Mouse (Mus musculus) splenic B cell, adult 2 months (primary cell): Measurements from ENCODE around the gene Plch1.

Source experiments
- DNase-seq: peaks from one replicate; pipeline ENCODE4 v3.0.0-alpha.2; 2011; ENCODE audit warnings: low read depth, low spot score
- H3K27me3 ChIP-seq: 2 replicates; pipeline ENCODE4 v1.6.1; 2012; ENCODE audit warnings: mild to moderate bottlenecking, low read length, moderate library complexity, mixed read lengths; ENCODE audit not compliant: control insufficient read depth, poor library complexity, insufficient read depth, severe bottlenecking
- H3K36me3 ChIP-seq: 2 replicates; pipeline ENCODE4 v1.6.1; 2012; ENCODE audit warnings: mild to moderate bottlenecking, low read length, moderate library complexity, mixed read lengths; ENCODE audit not compliant: control insufficient read depth, poor library complexity, insufficient read depth, severe bottlenecking

Gene Plch1

DNA sequence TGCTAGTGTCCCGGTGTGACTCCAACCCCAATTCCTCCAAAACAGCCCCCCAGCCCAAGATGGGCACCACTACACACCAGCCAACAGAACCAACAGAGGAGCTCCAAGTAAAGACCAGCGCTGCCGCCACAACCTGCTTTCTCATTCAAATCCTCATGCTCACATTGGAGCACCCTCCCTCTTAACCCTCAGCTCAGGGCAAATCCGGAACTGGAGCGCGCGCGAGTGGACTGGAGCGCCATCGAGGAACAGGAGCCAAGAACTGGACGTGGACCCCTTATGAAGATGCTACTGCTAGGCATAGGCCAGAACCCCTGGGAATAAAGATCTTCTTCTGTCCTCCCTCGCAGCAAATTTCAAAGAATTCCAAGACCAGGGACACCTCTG is at the start of gene Plch1:
Gene Plch1 (minus strand): TSS at position 164 of the 387 bp plus-strand sequence.
- no peaks in the 10 kb centered on the region for H3K36me3 ChIP-seq
- no peak for DNase-seq
- H3K27me3 ChIP-seq, result peaks cover 2% of the 10 kb centered on the region; the same call in 1 of the 2 replicates

DNA sequence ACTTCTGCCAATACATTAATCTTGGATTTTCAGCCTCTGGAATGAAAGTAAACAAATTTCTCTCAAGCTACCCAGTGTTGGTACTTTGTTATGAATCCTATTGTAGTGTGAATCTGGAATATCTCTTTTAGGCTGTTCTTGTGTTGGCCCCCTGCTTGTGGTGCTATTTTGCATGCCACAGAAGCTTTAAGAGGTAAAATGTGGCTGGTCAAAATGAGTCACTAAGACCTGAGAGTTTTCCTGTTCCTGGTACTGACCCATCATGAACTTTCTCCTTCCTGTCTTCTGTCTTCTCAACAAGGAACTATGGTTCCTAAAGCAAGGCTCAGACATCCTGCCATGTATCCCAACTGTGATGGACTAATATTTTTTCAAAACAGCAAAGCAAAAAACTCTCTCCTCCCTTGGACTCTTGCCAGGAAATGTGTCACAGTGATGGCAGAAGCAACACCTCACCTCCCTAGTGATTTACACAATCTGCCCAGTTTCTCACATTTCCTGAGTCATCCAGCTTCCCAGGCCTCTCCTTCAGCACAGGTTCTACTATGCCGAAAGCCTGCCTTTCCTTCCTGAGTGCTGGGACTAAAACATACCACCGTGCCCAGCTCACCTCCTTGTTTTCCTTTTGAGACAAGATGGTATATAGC is 42.1 kb upstream of the Plch1 start:
- no peak for DNase-seq
- H3K36me3 ChIP-seq, result no peaks in the 10 kb centered on the region
- H3K27me3 ChIP-seq, result no peaks in the 10 kb centered on the region; the same call in 1 of the 2 replicates

DNA sequence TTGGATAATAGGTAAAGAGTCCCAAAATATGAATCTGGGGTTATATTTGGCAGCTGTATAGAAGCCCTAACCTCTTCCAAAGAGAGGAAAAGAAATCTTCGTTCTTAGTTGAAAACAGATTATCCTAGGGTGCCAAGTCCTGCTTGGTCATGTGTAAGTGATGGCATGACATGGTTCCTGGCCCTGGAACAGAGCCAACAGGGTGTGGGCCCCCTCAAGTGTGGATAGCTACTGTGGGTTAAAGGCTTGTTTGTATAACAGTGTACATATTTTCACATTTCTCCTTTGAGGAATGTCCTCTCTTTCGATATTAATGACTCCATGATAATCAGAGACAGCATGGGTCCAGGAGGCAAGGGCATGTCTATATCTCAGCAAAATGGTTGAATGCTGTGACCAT is 39.7 kb upstream of the Plch1 start:
- Histone ChIP-seq H3K36me3 (no peaks in the 10 kb centered on the region), H3K27me3 (no peaks in the 10 kb centered on the region; the same call in 1 of the 2 replicates)
- no peak for DNase-seq

DNA sequence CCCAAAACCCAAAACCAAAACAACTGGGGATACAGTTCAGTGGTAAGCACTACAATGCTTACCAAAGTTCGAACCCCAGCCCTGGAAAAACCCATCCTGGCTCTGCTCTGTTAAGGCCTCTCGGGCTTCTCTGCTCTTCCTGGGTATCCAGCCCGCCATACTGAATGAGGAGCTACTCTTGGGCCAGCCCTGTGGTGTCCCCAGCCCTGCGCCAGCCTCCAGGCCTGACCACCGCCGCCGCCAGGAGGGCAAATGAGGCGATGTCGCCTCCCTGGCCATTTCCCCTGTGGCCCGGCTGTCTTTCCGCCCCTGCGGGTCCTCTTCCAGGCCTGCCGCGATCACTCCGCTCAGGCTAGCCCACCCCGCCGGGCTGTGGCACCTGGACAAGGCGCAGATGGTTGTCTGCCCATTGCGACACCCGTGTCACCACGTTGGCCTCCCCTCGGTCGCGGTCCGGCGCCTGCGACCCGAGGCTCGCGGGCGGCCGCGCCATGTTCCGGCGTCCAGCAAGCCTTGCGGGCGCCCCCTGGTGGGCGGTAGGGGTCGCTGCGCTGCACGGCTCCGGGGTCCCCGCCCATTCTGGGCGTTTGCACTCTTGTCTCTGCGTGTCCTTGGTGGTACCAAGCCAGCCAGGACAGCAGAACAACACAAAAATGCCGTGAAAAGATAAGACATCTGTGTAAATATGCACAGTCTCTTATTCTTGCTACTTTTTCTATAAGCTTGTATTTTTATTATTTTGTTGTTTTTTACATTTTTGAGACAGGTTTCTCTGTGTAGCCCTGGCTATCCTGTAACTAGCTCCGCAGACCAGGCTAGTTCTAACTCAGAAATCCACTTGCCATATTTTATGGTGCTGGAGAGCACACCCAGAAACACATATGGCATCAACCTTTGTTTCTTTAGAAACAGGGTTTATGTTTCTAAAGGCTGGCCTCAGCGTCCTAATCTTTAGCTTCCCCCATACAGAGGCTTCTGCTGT is 29.9 kb upstream of the Plch1 start, which contains the start of gene E130311K13Rik:
Gene E130311K13Rik (minus strand): TSS at position 595 of the 982 bp plus-strand sequence.
- H3K27me3 ChIP-seq, result no peaks in the 10 kb centered on the region
- H3K36me3 ChIP-seq, result no peaks in the 10 kb centered on the region
- peak; percentile 88 for DNase-seq

DNA sequence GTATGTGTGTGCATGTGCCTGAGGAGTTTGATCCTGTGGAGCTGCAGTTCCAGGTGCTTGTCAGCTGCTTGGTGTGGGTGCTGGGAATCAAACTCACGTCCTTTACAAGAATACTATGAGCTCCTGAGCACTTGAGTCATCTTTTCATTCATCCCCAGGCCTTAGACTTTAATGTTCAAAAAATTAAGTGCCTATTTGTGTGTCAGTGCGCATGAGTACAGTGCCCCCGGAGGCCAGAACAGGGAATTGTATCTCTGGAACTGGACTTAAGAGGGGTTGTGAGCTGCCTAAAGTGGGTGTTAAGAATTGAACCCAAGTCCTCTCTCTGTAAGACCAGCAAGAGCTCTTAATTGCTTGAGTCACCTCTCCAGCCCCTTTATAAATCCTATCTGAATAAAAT is 20.4 kb upstream of the Plch1 start:
- Histone ChIP-seq H3K27me3 (no peaks in the 10 kb centered on the region), H3K36me3 (no peaks in the 10 kb centered on the region)
- peak; percentile 54 for DNase-seq

DNA sequence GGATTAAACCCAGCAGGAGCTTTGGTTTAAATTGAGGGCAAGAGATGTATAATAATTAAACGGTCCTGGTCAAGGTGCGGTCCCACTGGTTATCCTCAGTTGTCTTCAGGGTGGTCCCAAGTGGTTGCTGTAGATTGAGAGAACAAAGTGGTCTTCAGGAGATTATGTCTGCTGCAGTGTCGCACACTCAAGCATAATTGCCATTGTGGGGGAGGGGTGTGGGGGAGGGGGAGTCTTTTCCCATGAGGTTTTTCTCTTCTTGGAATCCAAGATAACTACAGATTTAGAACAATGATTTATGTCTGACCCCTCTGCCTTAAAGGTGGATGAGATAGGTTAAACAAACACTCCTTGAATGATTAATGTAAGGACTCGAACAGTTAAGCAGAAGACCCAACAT is 11.0 kb upstream of the Plch1 start:
- Histone ChIP-seq H3K36me3 (no peaks in the 10 kb centered on the region), H3K27me3 (no peaks in the 10 kb centered on the region)
- DNase-seq, result no peak

DNA sequence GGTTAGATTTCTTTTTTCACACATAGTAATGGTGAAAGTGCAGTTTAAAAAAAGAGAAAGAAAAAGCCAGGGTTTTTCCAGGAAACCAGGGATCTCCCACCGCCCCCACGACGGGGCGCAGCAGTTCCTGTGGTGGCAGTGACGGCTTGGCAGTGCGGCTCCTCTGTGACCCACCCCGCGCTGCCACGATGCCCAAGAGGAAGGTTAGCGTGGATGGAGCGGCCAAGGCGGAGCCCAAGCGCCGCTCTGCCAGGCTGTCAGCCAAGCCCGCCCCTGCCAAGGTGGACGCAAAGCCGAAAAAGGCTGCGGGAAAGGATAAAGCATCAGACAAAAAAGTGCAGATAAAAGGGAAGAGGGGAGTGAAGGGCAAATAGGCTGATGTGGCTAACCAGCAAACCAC is 6.0 kb upstream of the Plch1 start:
- no peak for DNase-seq
- no peaks in the 10 kb centered on the region for H3K36me3 ChIP-seq
- no peaks in the 10 kb centered on the region for H3K27me3 ChIP-seq

DNA sequence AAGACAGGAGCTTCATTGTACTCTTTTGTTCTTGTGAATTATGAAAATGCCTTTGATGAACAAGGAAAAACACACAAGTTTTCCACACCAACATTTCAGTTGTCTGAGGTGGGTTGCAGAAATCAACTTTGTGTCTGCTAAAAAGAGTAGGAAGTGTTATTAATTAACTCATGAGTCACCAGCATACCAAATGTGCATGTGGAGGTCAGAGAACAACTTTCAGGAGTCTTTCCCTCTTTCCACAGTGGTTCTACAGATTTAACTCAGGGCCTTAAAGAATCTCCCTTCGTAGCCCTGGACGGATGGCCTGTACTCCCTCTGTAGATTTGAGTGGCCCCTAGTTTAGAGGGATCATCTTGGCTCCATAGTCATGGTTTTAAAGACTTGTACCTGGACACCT is 4.9 kb upstream of the Plch1 start:
- H3K36me3 ChIP-seq, result no peaks in the 10 kb centered on the region

DNA sequence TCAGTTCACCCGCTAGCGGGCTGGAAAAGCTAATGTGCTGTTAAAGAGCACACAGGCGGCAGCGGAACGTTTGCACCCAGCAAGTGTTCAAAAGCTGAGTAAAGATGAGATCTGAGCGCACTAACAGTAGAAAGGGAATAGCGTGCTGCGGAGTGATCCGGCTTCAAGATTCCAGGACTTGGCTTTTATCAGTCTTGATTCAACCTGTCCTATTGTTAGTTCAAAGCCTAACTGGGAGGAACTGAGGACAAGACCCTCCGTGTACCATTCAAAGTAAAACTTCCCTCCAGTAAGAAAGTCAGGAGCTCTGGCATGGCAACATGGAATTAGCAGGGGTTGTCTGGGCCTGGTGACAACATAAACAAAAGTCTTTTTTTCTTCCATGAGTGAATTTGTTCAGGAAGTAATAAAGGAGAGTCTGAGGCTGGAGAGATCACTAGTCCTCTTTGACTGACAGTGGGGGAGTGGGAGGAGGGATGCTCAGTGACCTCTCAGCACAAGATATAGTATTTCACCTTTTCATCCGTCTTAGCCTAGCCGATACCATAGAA is 824 bp upstream of the Plch1 start:
- H3K27me3 ChIP-seq, result peaks cover 2% of the 10 kb centered on the region; the same call in 1 of the 2 replicates
- no peaks in the 10 kb centered on the region for H3K36me3 ChIP-seq
- DNase-seq, result no peak

More for the DNA sequence above, 4.9 kb upstream of the Plch1 start:
- DNase-seq, result no peak
- H3K27me3 ChIP-seq, result peaks cover 2% of the 10 kb centered on the region; the same call in 1 of the 2 replicates

DNA sequence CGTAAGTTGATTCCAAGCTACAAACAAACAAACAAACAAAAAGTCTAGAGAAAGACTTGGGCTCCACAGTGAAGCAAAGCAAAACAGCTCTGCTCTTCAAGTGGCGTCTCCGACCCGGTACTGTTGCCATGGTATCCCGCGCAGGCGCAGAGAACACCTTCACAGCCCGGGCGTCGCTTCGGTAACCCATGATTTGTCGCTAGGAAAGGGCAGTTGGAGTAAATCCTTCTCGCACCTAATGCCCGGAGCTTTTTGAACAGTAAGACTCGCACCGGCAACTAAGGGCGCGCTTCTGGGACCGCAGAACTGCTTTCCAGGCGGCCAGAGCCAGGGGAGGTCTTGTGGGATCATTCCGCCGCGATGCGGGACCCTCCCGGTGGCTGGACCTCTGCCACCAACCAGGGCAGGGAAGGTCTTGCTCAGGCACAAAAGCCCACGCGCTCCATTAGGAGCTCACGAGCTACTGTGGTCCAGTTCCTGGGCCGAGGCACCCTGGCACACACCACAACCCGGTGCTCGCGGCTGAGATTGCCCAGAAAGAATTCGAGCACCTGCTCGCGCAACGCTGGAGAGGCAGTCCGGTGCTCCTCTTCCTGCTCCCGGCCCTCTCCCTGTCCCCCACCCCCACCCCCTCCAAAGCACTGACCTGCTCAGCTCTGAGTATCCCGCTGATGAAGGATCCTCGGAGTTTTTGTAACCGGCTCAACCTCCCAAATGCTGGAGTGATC is 527 bp downstream of the Plch1 start:
- Histone ChIP-seq H3K36me3 (no peaks in the 10 kb centered on the region), H3K27me3 (peaks cover 2% of the 10 kb centered on the region; the same call in 1 of the 2 replicates)
- DNase-seq, result peak; percentile 24

DNA sequence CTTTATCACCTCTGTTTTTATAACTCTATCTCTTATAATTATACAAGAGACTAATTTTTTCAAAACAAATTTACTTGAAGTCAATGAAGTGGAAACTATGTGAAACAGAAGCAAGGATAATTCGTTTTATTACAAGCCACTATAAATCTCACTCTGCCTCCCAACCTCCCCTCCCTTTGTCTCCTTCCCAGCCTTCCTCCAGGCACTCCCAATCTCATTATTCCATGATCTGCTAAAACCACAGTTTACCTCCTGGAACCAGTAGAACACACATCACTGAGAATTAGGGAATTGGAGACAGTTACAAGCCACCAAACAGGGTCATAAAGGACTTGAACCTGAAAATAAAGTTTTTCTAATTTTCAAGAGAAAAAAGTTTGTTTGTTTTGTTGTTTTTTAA is 2.1 kb downstream of the Plch1 start:
- DNase-seq, result no peak
- Histone ChIP-seq H3K36me3 (no peaks in the 10 kb centered on the region), H3K27me3 (peaks cover 2% of the 10 kb centered on the region; the same call in 1 of the 2 replicates)

DNA sequence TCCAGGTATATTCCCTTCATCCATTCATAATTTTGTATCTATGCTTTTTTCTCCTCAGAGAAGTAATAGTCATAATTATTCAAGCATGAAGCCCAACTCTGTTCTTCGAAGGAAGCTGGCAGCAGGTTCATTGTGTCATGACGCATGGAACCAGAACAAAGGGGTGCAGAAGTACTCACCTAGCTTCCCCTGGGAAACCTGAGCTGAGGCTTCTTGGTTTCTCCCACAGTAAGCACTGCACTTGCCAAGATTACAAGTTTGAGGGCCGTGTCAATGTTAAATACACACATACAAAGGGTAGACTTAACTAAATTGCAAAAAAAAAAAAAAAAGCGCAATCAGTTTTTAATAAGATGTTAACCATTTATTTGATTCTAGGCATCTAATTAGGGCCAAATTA is 3.0 kb downstream of the Plch1 start:
- no peak for DNase-seq
- Histone ChIP-seq H3K27me3 (peaks cover 2% of the 10 kb centered on the region; the same call in 1 of the 2 replicates), H3K36me3 (no peaks in the 10 kb centered on the region)

DNA sequence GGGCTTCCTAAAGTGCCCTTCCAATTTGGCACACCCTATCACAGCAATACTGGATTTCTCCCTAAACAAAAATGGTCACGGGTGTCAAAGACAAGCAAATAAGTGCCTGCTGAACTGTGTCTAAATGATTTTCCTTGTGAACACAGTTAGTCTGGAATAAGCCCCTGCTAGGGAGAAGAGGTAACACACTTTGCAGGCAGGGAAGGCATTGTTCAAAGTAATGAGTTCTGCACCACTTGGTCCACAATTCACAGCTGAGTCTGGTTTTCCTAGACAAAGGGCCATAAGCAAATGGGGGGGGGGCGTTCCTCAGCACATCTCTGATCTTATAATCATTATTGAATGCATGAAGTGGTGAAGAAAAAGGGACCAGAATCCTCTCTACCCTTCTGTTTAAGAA is 3.5 kb downstream of the Plch1 start:
- no peak for DNase-seq
- Histone ChIP-seq H3K27me3 (peaks cover 2% of the 10 kb centered on the region; the same call in 1 of the 2 replicates), H3K36me3 (no peaks in the 10 kb centered on the region)

DNA sequence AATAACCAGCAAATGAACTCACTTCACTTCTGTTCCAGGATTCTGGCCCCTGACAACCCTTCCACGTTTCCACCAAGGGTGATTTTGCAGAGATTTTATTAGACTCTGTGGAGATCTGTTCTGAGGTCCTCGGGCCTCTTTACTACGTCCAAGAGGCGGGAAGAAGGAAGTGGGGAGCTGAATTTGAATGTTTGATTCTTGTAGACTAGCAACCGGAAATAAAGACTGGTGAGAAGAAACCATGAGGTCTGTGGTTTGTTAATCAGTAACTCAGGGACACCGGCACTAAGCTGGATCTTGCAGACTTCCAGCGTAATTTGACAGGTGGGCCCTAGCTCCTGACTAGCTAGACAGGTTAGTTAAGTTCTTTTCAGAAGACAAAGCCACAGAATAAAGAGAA is 5.6 kb downstream of the Plch1 start:
- DNase-seq, result no peak
- Histone ChIP-seq H3K36me3 (no peaks in the 10 kb centered on the region), H3K27me3 (no peaks in the 10 kb centered on the region)
